Mouse (Mus musculus) ovary, postnatal 10 days (tissue): ENCODE results near the gene Ifih1.
A peak's percentile ranks its signal among the peaks of the same experiment; 100 is the strongest.

ENCODE experiments used
- DNase-seq: peaks from one replicate; pipeline ENCODE4 v3.0.0; 2022; ENCODE audit warnings: low spot score

Gene Ifih1

DNA sequence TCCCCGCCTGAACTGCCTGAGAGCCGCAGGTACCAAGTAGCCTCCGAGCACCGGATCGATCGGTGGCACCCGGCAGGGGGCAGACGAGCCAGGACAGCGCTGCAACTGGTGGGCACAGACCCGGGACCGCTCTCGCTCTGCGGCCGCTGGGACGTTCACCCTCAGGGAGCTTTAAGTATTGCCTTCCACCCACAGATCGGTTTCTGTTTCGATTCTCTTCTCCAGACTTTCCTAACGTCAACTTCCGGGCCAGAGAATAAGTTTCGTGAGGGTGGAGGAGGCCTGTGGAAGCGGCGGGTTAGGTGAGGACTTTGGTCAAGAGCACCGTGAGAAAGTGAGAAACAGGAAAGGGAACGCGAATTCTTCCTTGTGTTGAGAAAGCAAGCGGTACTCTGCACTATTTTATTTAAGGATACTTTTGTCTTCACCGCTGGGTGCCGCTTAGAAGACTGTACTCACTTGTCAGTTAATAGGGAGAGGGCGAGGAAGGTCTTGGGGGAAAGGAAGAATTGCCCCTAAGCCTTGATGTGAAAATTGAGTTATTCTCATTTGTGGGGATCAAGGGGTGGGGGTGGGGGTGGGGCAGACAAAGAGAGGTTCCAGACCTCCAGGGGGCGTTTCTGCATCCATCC is at the start of gene Ifih1:
Ifih1 (minus strand) TSS at position 242 of the 632 bp plus-strand sequence.
- peak; percentile 30 for DNase-seq

DNA sequence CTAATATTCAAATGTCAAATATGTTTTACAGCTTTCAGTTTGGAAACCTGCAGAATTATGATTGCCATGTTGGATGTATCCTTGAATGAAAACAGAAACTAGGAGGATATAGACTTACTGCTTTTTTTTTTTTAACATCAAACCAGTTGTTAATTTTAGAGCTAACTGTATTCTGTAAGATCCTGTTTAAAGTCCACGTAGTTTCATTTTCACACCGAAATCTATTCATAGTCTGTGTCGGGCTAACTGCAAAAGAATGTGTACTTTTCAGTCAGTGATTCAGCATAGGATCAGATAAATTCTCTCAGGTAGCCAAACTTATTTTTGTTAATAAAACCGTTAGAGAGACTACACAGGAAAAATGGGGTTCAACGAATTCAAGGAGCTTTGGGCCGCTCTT is 39.9 kb upstream of the Ifih1 start:
- no peak for DNase-seq

DNA sequence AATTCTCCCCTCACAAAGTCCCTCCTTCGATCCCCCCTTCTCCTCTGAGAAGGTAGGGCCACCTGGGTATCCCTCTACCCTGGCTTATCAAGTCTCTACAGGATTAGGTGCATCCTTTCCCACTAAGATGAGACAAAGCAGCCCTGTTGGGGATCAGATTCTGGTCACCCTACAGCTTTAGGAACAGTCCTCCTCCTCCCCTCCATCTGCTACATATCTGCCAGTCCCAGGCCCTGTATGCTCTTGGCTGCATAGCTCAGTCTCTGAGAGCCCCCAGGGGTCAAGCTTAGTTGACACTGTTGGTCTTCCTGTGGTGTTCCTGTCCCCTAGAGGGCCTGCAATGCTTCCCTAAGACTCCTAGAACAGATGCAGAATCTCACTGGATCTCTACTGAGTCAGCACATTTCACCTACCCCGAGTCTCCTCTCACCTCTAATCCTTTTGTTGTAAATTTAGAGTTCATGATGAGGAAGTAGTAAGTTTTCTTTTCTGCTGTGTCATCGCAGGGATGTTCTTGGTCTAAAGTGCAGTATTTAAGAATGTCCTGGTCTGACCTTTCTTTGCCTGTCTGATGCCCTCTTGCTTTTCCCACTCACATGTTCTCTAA is 39.0 kb upstream of the Ifih1 start:
- DNase-seq: no peak

DNA sequence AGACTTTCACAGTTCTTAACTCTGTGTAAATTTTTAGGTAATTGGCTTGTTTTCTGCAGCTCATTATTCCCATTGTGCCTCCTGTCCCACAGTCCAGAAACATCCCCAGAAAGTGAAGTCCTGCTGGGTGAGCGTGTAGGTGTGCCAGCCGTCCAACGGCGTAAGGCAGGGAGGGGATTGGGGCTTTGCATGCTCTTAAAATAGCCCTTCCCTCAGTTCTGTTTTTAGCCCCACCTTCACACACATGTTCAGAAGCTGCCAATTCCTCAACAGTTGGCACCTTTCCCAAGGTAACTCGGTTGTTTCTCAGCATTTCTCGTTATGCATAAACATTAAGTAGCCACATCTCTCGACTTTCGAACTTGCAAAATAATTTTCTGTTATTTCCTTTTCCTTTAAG is 35.6 kb upstream of the Ifih1 start:
- no peak for DNase-seq

DNA sequence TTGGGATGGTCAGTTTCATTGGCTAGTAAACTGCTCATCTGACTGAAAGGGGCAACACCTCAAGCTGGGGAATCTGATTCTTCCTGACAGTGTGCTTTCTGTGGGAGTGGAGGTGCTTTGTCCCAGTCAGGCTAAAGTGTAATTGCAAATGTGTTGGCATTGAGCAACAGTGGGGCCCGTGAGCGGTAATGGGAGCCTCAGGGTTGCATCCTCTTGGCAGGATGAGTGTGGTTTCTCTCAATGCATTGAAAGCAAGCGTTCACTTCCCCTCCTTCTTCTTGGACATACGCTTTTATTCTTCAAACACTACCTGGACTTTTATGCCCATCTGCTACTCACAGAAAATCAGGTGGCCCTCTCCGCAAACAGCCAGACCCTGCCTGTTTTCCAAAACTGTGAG is 26.7 kb upstream of the Ifih1 start:
- DNase-seq: no peak

DNA sequence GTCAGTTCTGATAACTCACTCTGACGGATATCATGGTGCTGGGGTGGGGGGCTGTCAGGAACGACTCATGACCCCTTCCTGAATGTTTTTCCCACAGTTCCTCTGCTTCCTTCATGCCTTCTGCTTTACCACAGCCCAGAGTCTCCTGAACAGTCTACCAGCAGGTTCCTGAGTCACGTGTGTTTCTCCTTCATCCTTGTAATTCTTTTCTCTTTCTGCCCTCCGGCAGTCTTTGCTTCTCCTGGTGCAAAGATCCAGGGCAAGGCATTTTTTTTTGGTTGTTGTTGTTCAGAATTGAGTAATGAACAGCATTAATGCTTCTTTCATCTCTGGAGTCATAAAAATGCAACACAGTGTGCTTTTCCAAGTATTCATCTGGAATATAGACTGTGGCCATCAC is 24.7 kb upstream of the Ifih1 start:
- no peak for DNase-seq

DNA sequence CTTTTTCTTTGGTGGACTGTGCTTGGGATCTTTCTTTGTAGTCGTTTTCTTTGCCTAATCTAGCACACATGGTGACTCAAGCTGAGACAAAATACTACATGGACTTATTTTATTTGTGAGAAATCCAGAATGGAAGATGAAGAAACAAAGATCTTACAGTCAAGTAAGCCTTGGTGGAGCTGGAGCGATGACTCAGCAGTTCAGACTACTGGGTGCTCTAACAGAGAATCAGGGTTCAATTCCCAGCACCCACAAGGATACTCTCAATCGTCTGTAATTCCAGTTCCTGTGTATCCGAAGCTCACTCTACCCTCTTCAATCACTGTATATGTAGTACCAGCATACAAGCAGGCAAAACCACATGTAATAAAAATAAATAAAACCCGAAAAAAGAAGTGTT is 24.2 kb upstream of the Ifih1 start:
- no peak for DNase-seq

DNA sequence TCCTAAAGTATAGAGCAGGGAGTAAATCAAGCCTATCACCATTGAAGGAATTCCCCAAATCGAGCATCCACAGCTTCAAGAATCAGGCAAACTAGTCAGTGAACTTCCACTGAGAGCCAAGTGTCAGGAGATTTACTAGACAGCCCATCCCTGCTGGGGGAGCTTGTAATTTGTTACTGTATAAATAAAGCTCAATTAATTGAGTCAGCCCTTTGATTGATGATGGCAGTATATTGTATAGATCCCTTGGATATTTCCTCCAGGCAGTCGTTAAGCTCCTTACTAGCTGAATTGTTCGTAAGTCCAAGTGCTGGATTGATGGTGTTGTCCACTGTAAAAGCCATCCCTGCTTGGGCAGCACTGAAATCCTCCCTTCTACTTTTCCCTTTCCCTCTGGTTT is 23.8 kb upstream of the Ifih1 start:
- DNase-seq: no peak

DNA sequence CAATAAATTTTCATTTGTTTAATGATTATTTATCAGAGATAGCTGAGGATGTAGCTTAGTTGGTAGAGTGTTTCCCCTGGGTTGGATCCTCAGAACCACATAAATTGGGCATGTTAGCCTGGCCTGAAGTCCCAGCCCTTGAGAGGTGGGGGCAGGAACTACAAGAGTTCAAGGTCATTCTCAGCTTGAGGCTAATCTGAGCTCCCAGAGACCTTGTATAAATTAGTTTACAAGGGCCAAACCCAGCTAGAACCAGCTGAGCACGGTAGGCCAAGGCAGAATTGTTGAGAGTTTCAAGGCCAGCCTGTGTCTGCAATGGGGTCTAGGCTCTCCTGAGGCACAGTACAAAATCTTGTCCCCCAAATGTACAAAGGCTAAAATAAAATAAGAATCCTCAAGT is 19.5 kb upstream of the Ifih1 start:
- DNase-seq: no peak

DNA sequence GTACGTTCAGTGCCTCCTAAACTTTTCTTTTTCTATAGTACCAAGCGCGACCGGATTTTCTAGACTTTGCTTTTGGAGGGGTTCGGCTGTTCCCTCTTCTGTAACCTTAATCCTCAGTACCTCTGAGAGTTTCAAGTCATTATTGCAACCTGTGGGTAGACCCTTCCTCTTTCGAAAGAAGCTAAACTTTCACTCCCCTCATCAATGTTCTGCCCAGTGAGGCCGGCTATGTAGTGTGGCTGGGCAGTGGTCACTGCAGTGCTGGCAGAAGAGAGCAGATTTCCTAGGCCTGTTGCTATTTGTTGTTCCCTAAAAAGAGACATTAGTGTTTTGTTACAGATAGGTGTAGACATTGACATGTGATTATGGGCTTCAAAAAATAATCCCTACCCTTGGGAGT is 18.8 kb upstream of the Ifih1 start:
- no peak for DNase-seq

DNA sequence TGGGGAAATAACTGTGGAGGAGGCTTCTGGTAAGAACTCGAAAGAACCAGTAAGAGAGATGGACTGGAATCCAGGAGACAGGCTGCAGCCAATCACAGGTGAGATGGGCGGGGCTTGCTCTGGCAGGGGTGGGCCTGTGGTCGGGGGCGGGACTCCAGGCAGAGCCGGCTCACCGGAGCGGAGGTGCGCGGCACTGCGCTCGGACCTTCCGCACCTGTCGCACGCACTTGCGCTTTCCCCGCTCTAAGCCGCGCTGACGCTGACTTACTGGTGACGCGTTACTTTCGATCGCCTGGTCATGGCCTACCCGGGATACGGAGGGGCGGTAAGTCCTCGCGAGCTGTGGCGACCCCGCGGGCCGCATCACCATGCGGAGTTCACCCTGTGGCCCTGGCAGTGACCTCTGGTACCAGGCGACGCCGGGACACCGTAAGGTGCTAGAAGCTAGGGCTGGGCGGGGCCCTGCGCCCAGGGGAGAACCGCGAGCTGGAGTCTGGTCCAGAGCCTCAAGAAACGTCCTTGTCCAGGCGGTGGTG is 18.1 kb upstream of the Ifih1 start, which contains the start of gene Gca:
Gca (plus strand) TSS at position 151 of the 536 bp plus-strand sequence.
- DNase-seq: peak; percentile 19

DNA sequence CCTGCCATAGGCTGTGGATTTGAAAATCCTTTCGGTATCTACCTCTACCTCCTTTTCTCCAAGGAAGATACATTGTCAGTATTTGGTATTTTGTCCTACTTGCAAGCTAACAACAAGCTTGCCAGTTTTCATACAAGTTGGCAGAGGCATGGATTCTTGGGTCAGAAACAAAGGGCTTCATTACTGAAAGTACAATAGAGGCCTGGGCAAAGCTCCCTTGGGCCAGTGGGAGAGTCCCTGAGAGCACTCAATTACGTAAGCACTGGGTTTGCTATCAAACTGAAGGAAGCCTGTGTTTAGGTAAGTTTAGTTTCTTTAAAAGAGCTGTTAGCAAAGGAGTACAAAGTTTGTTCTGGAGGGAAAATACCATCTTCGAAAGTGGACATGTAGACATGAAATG is 16.5 kb upstream of the Ifih1 start:
- no peak for DNase-seq

DNA sequence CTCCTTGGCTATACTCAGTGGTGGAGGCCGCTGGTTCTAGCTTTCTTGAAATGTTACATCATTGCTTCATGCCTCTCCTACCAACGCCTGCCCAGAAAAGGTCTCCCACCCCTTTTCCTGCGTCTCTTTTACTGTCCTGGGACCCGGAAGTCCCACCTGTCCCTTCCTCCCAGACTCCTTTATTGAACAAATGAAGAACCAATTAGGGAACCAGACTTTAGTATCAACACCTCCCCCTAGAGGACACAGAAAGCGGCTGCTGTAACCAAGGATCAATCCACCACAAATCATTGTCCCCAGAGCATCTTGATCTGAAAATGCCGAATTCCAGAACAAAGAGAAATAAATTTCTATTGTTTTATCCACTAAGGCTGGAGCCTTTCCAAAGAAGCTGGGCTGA is 14.5 kb upstream of the Ifih1 start:
- no peak for DNase-seq

DNA sequence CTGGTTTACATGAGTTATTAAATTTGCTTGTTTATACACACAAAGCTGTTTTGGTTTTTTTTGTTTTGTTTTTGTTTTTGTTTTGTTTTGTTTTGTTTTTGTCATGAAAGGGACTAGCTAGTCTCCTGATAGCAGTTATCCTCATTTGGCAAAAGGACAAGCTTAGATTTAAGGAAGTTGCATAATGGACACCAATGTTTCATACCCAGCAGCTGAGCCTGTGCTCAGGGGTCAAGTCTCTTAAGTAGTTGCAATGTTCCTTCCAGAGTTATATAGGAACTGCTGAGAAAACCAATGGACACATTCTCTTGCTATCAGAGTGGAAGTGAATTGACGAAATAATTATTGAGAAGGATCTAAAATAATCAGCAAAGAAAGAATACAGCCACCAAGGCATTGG is 10.0 kb upstream of the Ifih1 start:
- no peak for DNase-seq

DNA sequence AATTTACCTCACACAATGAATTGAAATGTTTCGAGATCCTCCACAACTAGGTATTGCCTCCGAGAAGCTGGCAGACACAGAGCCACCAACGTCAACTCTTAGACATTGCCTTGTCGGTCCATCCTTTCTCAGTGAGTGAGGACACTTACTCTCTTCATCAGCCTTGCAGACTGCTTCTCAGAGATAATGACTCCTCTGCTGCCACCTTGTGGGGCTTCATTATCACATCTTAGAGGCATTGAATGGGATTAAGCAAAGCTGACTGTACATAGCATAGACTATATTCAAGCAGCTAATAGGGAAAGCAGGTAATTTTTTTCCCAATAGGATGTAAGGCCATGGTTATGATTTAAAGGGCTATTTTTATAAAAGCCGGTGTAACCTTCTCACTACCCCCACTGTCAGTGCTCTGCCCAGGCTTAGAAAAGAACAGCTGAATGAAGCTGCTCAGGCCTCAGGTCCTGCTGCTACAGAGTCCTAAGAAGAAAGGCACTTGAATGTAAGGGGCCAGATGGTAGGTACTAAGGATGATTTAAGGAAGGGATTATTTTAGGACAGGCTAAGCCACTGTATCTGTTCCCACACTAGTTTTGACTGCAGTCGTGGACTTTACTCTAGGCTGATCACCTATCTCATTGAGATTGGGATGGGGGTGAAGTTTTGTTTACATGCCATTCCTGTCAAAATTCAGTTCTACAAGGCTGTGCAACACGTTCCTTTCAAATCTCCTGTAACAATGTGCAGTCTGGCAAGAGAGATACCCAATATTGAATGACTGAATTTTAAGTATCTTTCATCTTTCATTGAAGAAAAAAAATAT is 8.7 kb upstream of the Ifih1 start:
- no peak for DNase-seq

DNA sequence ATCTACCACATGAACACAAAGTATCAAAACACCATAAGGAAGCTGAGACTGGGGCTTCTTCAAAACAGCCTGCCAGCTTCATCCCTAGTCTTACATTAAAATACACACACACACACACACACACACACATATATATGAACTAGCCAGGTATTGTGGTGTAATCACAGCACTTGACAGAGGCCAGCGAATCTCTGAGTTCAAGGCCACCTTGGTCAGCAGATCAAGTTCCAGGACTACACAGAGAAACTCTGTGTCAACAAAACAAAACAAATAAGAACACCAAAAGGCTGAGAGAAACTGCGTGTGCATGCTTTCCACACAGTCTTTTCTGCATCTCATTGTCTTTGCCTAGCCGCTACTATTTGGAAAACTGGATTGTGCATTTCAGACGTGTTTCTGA is 6.4 kb upstream of the Ifih1 start:
- no peak for DNase-seq

DNA sequence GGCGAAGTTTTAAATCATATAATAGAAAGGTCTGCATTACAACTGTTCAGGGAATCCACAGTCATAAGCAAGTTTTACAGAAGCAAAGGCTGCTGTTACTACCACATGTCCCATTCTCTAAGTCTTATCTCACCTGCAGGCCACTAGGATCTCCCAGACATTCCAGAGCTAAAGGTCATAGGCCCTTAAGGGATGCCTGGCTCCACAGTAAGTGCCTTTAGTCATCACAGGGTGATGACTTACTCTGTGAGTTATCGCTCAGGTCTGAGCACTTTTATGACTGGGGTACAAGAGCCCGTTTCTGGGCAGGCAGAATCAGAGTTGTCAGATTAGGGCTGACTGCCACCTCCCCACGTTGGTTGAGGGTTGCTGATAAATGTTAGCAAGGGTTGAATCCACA is 5.8 kb upstream of the Ifih1 start:
- no peak for DNase-seq

DNA sequence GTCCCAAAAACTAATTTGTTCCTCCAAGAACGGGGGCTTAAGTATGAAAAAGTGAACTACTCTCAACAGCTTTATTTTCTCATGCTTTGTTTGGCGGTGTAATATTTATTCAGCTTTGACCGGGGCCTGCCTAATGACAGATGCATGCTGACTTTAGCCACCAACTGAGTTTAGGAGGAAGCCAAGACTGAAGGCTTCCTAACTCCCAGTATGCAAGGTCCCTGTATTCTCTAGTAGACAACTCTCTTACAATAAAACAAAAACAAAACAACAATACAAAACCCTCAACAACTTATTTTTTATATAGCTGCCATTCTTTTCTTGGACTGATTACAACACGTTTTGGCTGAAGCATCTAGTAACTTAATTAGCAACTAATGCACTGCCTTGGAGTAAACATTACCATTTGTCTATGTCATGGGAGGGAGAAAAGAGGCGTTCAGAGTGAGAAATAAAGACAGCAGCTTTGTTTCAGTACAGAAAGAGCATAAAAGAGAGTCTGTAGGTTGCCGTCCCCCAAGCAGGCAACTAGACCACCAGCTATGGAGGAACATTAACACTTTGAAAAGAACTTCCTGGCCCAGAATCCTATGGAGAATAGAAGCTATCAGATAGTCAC is 725 bp upstream of the Ifih1 start:
- no peak for DNase-seq

DNA sequence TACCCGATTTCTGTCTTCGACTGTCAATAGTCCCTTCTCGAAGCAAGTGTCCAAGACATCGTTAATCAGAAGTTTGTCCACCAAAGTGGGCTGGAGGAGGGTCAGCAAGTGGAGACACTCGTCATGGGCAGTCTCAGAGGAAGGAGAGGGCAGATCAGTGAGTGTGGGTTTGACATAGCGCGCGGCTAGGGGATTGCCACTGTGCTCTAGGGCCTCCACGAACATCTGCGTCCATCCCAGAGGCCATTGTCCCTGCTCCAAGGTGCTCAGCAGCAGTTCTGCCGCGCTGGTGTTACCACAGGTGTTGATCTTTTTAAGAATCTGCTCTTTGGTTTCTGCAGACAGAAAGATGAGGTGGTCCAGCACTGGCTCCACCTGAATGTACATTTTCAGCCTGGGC is 580 bp downstream of the Ifih1 start:
- no peak for DNase-seq

DNA sequence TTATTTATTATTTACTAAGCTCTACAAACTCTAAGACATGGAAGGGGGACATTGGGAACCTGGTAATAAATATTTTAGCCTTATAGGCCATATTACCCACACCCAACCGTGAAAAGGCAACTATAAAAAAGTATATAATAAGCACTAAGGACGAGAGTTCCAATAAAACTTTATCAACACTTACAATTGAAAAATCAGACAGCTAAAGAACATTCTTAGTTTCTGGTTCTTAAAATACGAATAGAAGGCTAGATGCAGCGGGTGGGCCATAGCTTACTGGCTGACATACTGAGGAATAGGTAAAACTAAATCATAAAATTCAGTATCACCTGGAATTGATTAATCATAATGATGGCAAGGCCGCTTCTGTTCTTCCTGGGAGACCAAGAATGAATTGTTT is 1.2 kb downstream of the Ifih1 start:
- DNase-seq: no peak

DNA sequence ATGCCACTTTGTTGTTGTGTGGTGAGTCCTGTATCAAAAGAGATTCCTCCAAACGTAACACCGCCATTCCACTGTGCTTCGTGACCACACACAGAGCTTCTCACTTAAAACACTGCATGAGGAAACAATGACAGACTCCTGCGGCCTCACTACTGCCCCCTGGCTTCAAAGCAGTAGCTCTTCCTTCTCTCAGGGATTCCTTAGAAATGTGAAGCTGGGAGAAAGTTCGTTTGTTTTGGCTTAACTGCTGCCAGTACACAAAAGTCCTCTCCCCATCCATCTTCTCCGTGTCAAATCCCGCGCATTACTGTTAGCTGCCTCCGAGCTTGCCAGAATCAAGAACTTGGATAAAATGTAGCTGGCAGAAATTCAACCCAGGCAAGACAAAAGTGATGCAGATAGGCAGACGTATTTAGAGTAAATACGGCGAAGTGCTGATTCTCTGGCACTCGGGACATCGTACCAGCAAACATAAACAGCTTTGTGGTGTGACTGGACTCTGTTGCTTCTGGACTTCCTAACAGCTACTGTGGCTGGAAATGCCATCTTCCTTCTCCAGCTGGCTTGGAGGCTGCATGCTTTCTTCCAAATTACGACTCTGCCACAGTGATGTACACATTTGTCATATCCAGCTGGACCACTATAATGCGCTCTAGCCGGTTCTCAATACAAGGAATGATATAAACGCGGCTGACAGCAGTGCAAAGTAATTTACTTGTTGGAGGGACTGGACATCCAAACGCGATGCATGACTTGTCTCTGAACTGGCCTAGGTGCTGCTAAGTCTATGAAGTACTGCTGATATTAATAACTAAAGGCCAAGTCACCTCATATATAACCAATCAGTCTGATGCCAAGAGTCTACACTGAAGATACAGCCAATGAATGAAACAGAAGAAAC is 2.4 kb downstream of the Ifih1 start:
- no peak for DNase-seq

DNA sequence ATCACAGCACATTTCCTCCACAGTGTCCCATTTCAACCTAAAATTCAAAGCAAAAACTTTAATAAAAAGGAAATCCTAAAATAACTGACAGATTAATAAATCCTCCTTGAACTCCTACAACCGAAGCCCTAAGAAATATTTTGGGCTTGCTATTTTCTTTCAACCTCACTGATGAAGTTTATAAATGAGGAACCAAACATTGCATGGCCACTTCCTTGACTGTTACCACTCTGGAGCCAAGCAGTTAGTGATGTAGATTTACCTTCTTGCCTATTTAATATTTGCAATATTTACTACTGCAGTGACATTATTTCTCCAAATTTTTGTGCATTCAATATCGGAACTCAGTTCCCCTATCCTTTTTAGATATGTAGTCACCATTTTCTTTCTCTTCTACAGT is 6.2 kb downstream of the Ifih1 start:
- DNase-seq: no peak
